Mouse (Mus musculus) megakaryocyte, embryonic 14.5 days (primary cell): ENCODE results near the gene Dock4.

Experiments used
- FLI1 ChIP-seq: IDR thresholded peaks from 2 replicates; pipeline ENCODE4 v1.6.1; 2012; ENCODE audit warnings: low read length, inconsistent platforms, mixed read lengths
- GATA1 ChIP-seq: IDR thresholded peaks from 3 replicates; pipeline ENCODE4 v1.6.1; 2012; ENCODE audit warnings: mixed read lengths, low read length, inconsistent platforms, borderline replicate concordance

DNA sequence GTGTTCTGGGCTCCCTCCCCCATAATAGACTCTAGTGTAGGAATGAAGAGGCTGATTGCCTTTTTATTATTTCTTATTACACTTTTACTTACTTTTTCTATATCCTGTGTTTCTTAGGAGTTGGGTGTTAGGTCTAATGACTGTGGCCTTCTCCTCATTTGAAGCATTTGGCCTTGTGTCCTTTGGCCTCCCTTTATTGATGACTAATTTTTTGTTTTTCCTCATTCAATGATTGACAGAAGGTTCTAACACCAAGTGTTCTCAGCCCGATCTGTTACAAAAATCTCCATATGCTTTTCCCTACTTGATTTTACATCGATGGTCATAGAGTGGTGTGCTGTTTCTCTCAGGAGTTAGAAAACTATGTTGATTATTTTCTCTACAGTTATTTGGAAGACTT is 108.2 kb downstream of the Dock4 start:
- TF ChIP-seq GATA1 (no peak), FLI1 (no peak)
